Mouse (Mus musculus): ENCODE measurements around the gene Avpi1. TPM values are rescaled to one million over a fixed set of nuclear protein-coding genes. Genes with fewer than 3 reads are reported as not detected.
A peak's percentile ranks its signal among the peaks of the same experiment; 100 is the strongest.

Gene Avpi1
- total RNA-seq (2014; rRNA removed) (13.5 and 23.7 TPM in 2 replicates), polyA plus RNA-seq (2015; fragmentation: Nextera tagmentation; extraction: Ambion mirVana) (16.4 and 18.0 TPM in 2 replicates)

DNA sequence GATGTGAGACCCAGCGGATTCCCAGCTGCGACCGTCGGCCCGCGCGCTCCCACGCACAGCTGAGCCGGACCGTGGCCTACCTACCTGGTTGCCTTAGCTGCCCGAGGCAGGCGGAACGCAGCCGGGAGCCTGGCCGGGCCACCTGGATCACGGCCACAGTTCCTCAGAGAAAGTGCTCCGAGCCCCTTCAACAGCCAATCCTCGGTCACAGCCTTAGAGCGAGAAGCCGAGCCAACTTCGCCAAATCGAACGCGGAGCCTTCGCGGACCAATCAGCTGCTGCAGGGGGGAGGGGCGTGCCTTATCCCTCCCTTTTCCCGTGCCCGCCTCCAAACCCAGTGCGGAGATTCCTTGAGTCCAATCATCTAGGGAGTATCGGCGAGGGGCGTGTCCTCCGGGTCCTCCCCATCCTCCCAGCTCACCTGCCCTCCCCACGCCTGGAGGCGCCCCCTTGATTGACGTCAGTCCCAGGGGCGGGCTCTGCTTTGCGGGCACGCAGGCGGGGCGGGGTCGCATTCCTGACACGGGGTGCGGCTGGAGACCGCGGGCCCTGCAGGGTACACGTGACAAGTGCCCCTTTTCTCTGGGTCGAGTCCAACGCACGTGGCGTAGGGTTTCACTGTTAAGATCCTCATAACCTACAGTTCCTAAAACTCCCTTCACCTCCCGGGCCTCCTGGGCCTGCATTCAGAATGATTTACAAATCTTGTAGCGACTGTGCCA, at the start of gene Avpi1:
Gene Avpi1 (minus strand): TSS at position 273 of the 722 bp plus-strand sequence.
- Histone ChIP-seq H3K9me3 (ENCODE audit: low read length) (no peaks in the 10 kb centered on the region), H3K9ac (replicated peaks; ENCODE audit: low read length) (peak within 1 kb of the TSS; percentile 64), H3K4me3 (ENCODE audit: low read length) (peak within 1 kb of the TSS; percentile 57), H3K27ac (peak within 1 kb of the TSS; percentile 28; the same call in 1 of the 2 replicates), H3K36me3 (ENCODE audit: insufficient read depth, low read length) (no peaks in the 10 kb centered on the region), H3K27me3 (ENCODE audit: insufficient read depth, low read length) (no peaks in the 10 kb centered on the region), H3K4me2 (ENCODE audit: low read depth, low read length) (peak within 1 kb of the TSS; percentile 100), H3K4me1 (ENCODE audit: insufficient read depth, low read length) (peaks cover 19% of the 10 kb centered on the region)
- DNase-seq (ENCODE audit: low spot score): peak; percentile 97
- under 1% methylated on average over 45 of the region's 54 CpGs for WGBS
- ATAC-seq: peak; percentile 96
- TF ChIP-seq CTCF (IDR thresholded peaks at IDR 0.05; ENCODE audit: low read depth): no peak

DNA sequence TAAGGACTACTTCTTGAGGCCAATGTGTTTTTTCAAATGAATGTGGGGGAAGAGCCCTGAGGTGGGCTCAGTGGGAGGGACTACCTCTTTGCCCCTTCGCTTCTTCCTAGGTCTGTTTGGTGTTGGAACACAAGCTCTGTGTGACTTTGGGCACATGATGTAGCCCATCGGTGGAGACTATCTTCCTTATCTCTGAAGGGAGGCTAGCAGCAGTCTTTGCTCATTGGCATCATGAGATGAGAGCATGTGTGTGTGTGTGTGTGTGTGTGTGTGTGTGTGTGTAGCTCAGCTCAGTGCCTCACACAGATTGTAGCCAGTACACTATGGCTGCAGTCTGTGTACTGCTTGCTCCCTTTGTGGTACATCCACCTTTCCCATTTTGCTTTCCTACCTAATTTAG, 48.6 kb upstream of the Avpi1 start:
- no peak overlapping the region for H3K4me2 ChIP-seq (ENCODE audit: low read depth, low read length)
- 93% methylated on average over 2 of the region's 2 CpGs for WGBS
- ATAC-seq (no peak), DNase-seq (ENCODE audit: low spot score) (no peak)
- no peak overlapping the region for H3K4me3 ChIP-seq (ENCODE audit: low read length)
- H3K36me3 ChIP-seq (ENCODE audit: insufficient read depth, low read length): peaks cover 10% of the 10 kb centered on the region; the same call in 1 of the 2 replicates
- no peak overlapping the region for H3K27ac ChIP-seq
- H3K9ac ChIP-seq (replicated peaks; ENCODE audit: low read length): no peak overlapping the region
- H3K4me1 ChIP-seq (ENCODE audit: insufficient read depth, low read length): no peaks in the 10 kb centered on the region
- TF ChIP-seq CTCF (IDR thresholded peaks at IDR 0.05; ENCODE audit: low read depth): no peak
- no peaks in the 10 kb centered on the region for H3K27me3 ChIP-seq (ENCODE audit: insufficient read depth, low read length)
- no peaks in the 10 kb centered on the region for H3K9me3 ChIP-seq (ENCODE audit: low read length)

DNA sequence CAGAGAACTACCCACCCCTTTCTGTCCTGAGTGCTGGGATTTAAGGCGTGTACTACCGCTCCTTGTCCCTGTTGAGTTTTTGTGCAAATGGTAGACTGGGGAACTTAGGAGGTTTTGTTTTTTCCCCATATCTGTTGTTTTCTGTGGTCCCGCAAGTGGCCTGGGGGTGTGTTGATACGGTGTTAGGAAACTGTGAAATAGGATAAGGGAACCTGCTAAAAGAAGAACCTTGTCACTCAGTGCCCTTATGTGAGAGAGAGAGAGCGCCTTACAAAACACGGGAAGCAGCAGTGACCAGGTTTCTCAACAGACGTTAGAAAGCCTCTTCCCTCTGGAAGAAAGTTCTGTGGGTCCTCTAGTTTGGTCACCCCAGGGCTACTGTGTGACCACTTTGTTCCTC, 48.0 kb upstream of the Avpi1 start:
- no peak overlapping the region for H3K4me2 ChIP-seq (ENCODE audit: low read depth, low read length)
- ATAC-seq: no peak
- H3K9me3 ChIP-seq (ENCODE audit: low read length): no peaks in the 10 kb centered on the region
- H3K4me1 ChIP-seq (ENCODE audit: insufficient read depth, low read length): no peaks in the 10 kb centered on the region
- no peaks in the 10 kb centered on the region for H3K27me3 ChIP-seq (ENCODE audit: insufficient read depth, low read length)
- H3K36me3 ChIP-seq (ENCODE audit: insufficient read depth, low read length): peaks cover 10% of the 10 kb centered on the region; the same call in 1 of the 2 replicates
- no peak overlapping the region for H3K4me3 ChIP-seq (ENCODE audit: low read length)
- no peak overlapping the region for H3K27ac ChIP-seq
- WGBS: 83% methylated on average over 7 of the region's 7 CpGs
- H3K9ac ChIP-seq (replicated peaks; ENCODE audit: low read length): no peak overlapping the region
- no peak for DNase-seq (ENCODE audit: low spot score)
- no peak for TF ChIP-seq CTCF (IDR thresholded peaks at IDR 0.05; ENCODE audit: low read depth)

DNA sequence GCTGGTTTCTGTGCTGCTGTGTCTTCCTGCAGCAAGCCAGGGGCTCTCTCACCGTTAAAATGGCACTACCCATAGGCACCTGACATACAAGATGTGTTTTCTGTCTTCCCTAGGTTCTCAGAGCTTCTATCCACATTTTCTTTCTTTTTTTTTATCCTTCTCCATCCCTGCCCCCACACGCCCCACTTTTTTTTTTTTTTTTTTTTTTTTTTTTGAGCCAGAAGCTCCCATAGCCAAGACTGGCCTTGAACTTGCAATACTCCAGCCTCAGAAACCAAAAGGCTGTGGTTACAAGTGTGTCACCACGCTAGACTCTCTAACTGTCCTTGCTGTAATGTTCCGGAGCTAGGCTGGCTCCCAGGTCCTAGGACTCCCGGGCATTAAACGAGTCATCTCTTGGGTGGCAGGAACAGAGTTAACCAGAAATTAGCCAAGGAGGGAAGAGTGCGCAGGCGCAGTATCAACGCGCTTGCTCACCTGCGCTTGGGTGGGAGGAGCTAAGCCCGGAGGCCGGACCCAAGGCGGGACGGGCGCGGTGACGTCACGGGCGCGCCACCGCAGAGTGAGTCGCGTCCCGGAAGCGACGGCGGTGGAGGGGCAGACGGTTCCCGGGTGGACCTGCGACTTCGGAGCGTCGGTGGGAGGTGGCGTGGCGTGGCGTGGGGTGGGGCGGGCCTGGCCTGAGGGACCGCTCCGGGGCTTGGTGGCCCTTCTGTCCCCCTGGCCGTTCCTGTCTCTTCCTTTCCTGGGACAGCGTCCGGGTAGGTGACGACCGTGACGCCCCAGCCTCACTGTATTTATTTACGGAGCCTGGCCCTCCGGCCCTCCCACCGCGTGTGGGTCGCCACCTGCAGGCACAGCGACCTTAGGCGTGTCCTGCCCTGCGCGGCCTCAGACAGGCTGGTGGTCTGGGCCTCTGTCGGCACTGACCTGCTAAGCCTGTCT, 41.4 kb upstream of the Avpi1 start:
- Histone ChIP-seq H3K4me3 (ENCODE audit: low read length) (peak overlapping the region; percentile 97), H3K27me3 (ENCODE audit: insufficient read depth, low read length) (peaks cover 4% of the 10 kb centered on the region; the same call in 1 of the 2 replicates), H3K9ac (replicated peaks; ENCODE audit: low read length) (peak overlapping the region; percentile 94), H3K4me2 (ENCODE audit: low read depth, low read length) (peak overlapping the region; percentile 87), H3K4me1 (ENCODE audit: insufficient read depth, low read length) (peaks cover 10% of the 10 kb centered on the region), H3K9me3 (ENCODE audit: low read length) (no peaks in the 10 kb centered on the region), H3K36me3 (ENCODE audit: insufficient read depth, low read length) (no peaks in the 10 kb centered on the region), H3K27ac (peak overlapping the region; percentile 65; the same call in 1 of the 2 replicates)
- TF ChIP-seq CTCF (IDR thresholded peaks at IDR 0.05; ENCODE audit: low read depth): no peak
- ATAC-seq (peak; percentile 94), DNase-seq (ENCODE audit: low spot score) (peak; percentile 98)
- WGBS: 1% methylated on average over 56 of the region's 56 CpGs

GRCm38 (mm10) chr19:42169322-42169975, 40.6 kb upstream of the Avpi1 start:
- no peaks in the 10 kb centered on the region for H3K36me3 ChIP-seq (ENCODE audit: insufficient read depth, low read length)
- H3K4me1 ChIP-seq (ENCODE audit: insufficient read depth, low read length): peaks cover 10% of the 10 kb centered on the region
- H3K9me3 ChIP-seq (ENCODE audit: low read length): no peaks in the 10 kb centered on the region
- no peak overlapping the region; the same call in 1 of the 2 replicates for H3K27ac ChIP-seq
- DNase-seq (ENCODE audit: low spot score) (peak; percentile 9), ATAC-seq (no peak)
- peak overlapping the region; percentile 87 for H3K4me2 ChIP-seq (ENCODE audit: low read depth, low read length)
- H3K27me3 ChIP-seq (ENCODE audit: insufficient read depth, low read length): peaks cover 4% of the 10 kb centered on the region; the same call in 1 of the 2 replicates
- no peak for TF ChIP-seq CTCF (IDR thresholded peaks at IDR 0.05; ENCODE audit: low read depth)
- no peak overlapping the region for H3K4me3 ChIP-seq (ENCODE audit: low read length)
- 0 out of 2 replicates have a peak overlapping the region, but pooled peaks have one; percentile 94 for H3K9ac ChIP-seq (replicated peaks; ENCODE audit: low read length)
- WGBS: 58% methylated on average over 10 of the region's 10 CpGs

- 69% methylated on average over 9 of the region's 9 CpGs for WGBS
Observed at GRCm38 (mm10) chr19:42167489-42167888, 38.6 kb upstream of the Avpi1 start.

More at GRCm38 (mm10) chr19:42167489-42167888, 38.6 kb upstream of the Avpi1 start:
- Histone ChIP-seq H3K4me3 (ENCODE audit: low read length) (no peak overlapping the region), H3K27me3 (ENCODE audit: insufficient read depth, low read length) (peaks cover 4% of the 10 kb centered on the region; the same call in 1 of the 2 replicates), H3K36me3 (ENCODE audit: insufficient read depth, low read length) (no peaks in the 10 kb centered on the region), H3K27ac (no peak overlapping the region), H3K4me2 (ENCODE audit: low read depth, low read length) (no peak overlapping the region), H3K4me1 (ENCODE audit: insufficient read depth, low read length) (peaks cover 10% of the 10 kb centered on the region), H3K9me3 (ENCODE audit: low read length) (no peaks in the 10 kb centered on the region), H3K9ac (replicated peaks; ENCODE audit: low read length) (no peak overlapping the region)
- DNase-seq (ENCODE audit: low spot score) (no peak), ATAC-seq (no peak)
- no peak for TF ChIP-seq CTCF (IDR thresholded peaks at IDR 0.05; ENCODE audit: low read depth)
